Mouse (Mus musculus) T-helper 17 cell (primary cell): ENCODE measurements around the gene Ankrd39.
"Not testable (repeated sequence)": the region's sequence is repeated elsewhere in the genome, so short reads cannot be mapped to it uniquely, and the experiment has no call there.

Source experiments
- in situ Hi-C, 2 experiments: fragments of 300-600 bp; cut with MboI, MseI; formaldehyde crosslinking; loops; 1 replicate in 1 of 2; 2 replicates in 1 of 2; pipeline ENCODE4 v1.15.1; 2025; ENCODE audit warnings: high pct_unique_total_duplicates in 2 of 2

Gene Ankrd39

GRCm38 (mm10) chr1:36554633-36555399 lies 7.6 kb upstream of the Ankrd39 start:
- in situ Hi-C loops, result loop anchor here in 1 of 2 experiments (5.0 kb wide), 1 partner anchor 77 kb away; no protein-coding TSS in a partner anchor

- in situ Hi-C loops, result loop anchor here in 1 of 2 experiments (5.0 kb wide), 1 partner anchor 80 kb away; no protein-coding TSS in a partner anchor
Observed at GRCm38 (mm10) chr1:36552506-36552905, 5.3 kb upstream of the Ankrd39 start.

GRCm38 (mm10) chr1:36551904-36552303 lies 4.7 kb upstream of the Ankrd39 start:
- in situ Hi-C loops, result loop anchor here in 1 of 2 experiments (5.0 kb wide), 1 partner anchor 80 kb away; no protein-coding TSS in a partner anchor

- in situ Hi-C loops, result loop anchor here in 1 of 2 experiments (5.0 kb wide), 1 partner anchor 82 kb away; no protein-coding TSS in a partner anchor
Observed at GRCm38 (mm10) chr1:36550075-36550863, 3.0 kb upstream of the Ankrd39 start.

- in situ Hi-C loops, result loop anchor here in 1 of 2 experiments (5.0 kb wide), 1 partner anchor 83 kb away; no protein-coding TSS in a partner anchor
Observed at GRCm38 (mm10) chr1:36549491-36549890, 2.2 kb upstream of the Ankrd39 start.

- in situ Hi-C loops, result loop anchor here in 1 of 2 experiments (5.0 kb wide), 1 partner anchor 84 kb away; no protein-coding TSS in a partner anchor
Observed at GRCm38 (mm10) chr1:36548771-36549170, 1.5 kb upstream of the Ankrd39 start.

- in situ Hi-C loops, result loop anchor here in 1 of 2 experiments (5.0 kb wide), 1 partner anchor 84 kb away; no protein-coding TSS in a partner anchor
Observed at GRCm38 (mm10) chr1:36547981-36548598, 845 bp upstream of the Ankrd39 start.

GRCm38 (mm10) chr1:36545845-36546600 lies 1.2 kb downstream of the Ankrd39 start:
- in situ Hi-C loops, result loop anchor here in 1 of 2 experiments (5.0 kb wide), 1 partner anchor 86 kb away; no protein-coding TSS in a partner anchor

GRCm38 (mm10) chr1:36545382-36545781 lies 1.9 kb downstream of the Ankrd39 start:
- in situ Hi-C loops, result loop anchor here in 1 of 2 experiments (5.0 kb wide), 1 partner anchor 87 kb away; no protein-coding TSS in a partner anchor

- in situ Hi-C loops, result no loop called here
Observed at GRCm38 (mm10) chr1:36542925-36543324, 4.3 kb downstream of the Ankrd39 start.

- in situ Hi-C loops, result no loop called here
Observed at GRCm38 (mm10) chr1:36541844-36542243, 5.4 kb downstream of the Ankrd39 start.

- in situ Hi-C loops, result no loop called here
Observed at GRCm38 (mm10) chr1:36540807-36541206, 6.4 kb downstream of the Ankrd39 start.

- in situ Hi-C loops, result no loop called here
Observed at GRCm38 (mm10) chr1:36540132-36540531, 7.1 kb downstream of the Ankrd39 start.

GRCm38 (mm10) chr1:36539186-36539585 lies 8.1 kb downstream of the Ankrd39 start, which contains the start of gene Gm42417:
Gene Gm42417 (minus strand): TSS chr1:36539429.
- in situ Hi-C loops, result no loop called here

- in situ Hi-C loops, result no loop called here
Observed at GRCm38 (mm10) chr1:36538727-36539126, 8.5 kb downstream of the Ankrd39 start.

- in situ Hi-C loops, result not testable (repeated sequence)
Observed at GRCm38 (mm10) chr1:36536783-36537182, 10.5 kb downstream of the Ankrd39 start, which contains the start of gene Ankrd23. Gene Ankrd23 (minus strand): TSS chr1:36536883.

- in situ Hi-C loops, result no loop called here
Observed at GRCm38 (mm10) chr1:36536397-36536728, 10.9 kb downstream of the Ankrd39 start.

GRCm38 (mm10) chr1:36535477-36536396 lies 11.5 kb downstream of the Ankrd39 start:
- in situ Hi-C loops, result no loop called here

- in situ Hi-C loops, result no loop called here
Observed at GRCm38 (mm10) chr1:36534595-36535058, 12.6 kb downstream of the Ankrd39 start.
